ENCODE assay signal across 15 mouse cellular contexts in genomic region chr15:33759496-33759895, GRCm38 (mm10).
DNase-seq lines count a peak whose midpoint lies in the region; ATAC-seq and TF ChIP-seq lines count a peak whose summit lies in the region.
"Had no signal": no experiment of that assay in that cellular context is flagged by ENCODE, and none has a peak within 500 bp of the region (broad histone marks: within the 10 kb centered on the region; RNA-seq: fewer than 3 reads in every experiment).

No protein-coding gene starts in this region.

- WGBS in kidney, adult 2 months, result 49% methylated on average over 6 of the region's 6 CpGs
- WGBS in lung, postnatal 0 days, result 22% methylated on average over 6 of the region's 6 CpGs

- no peak for TF ChIP-seq POLR2A in kidney, adult 2 months (IDR thresholded peaks at IDR 0.05; ENCODE audit: low read depth, low read length)

- H3K9me3 ChIP-seq in lung, postnatal 0 days (ENCODE audit: low read length), result no peaks in the 10 kb centered on the region
- H3K9me3 ChIP-seq: hindbrain, embryonic 15.5 days; kidney, embryonic 15.5 days; midbrain, embryonic 12.5 days had no signal

- TF ChIP-seq CTCF in kidney, adult 2 months (conservative IDR thresholded peaks at IDR 0.05; ENCODE audit: insufficient read depth, insufficient read length, low read depth, low read length), result no peak
- TF ChIP-seq CTCF in lung, postnatal 0 days (IDR thresholded peaks at IDR 0.05), result no peak

- DNase-seq in kidney, postnatal 14 days, result peak; percentile 4
- no peak for DNase-seq in kidney, adult 2 months
- peak; percentile 5 for DNase-seq in ZHBTc4 (ENCODE audit: low read depth, low spot score)
- peak; percentile 10 to 20 for DNase-seq in gastrocnemius, adult 8-10 months (ENCODE audit: low spot score in 2 of 2)
- DNase-seq in lung, postnatal 0 days (ENCODE audit: low spot score), result peak; percentile 27
- DNase-seq in thymus, postnatal 14 days, result no peak
- no peak for DNase-seq in urinary bladder, postnatal 25 days (ENCODE audit: low spot score)
- DNase-seq in B cell, adult 2 months, result no peak
- DNase-seq: cerebellum, adult 11-12 months; embryo, embryonic 11 days; layer of hippocampus, postnatal 36 days; retina, postnatal 1 day had no signal

- ATAC-seq in lung, postnatal 0 days, result no peak

- no peak overlapping the region for H3K9ac ChIP-seq in lung, postnatal 0 days (replicated peaks; ENCODE audit: low read depth)
- H3K9ac ChIP-seq: hindbrain, embryonic 15.5 days; kidney, embryonic 15.5 days; midbrain, embryonic 12.5 days had no signal

- H3K4me2 ChIP-seq in lung, postnatal 0 days (replicated peaks; ENCODE audit: low read depth, low read length), result no peak overlapping the region
- H3K4me2 ChIP-seq: hindbrain, embryonic 15.5 days; kidney, embryonic 15.5 days; midbrain, embryonic 12.5 days had no signal

- no peak overlapping the region for H3K4me3 ChIP-seq in kidney, adult 2 months (ENCODE audit: insufficient read depth, low read depth, low read length)
- H3K4me3 ChIP-seq in lung, postnatal 0 days (ENCODE audit: low read depth, low read length), result no peak overlapping the region
- H3K4me3 ChIP-seq: hindbrain, embryonic 15.5 days; kidney, embryonic 15.5 days; midbrain, embryonic 12.5 days had no signal

- H3K27me3 ChIP-seq in kidney, adult 2 months (replicated peaks; ENCODE audit: control insufficient read depth, insufficient read depth, low read length), result no peaks in the 10 kb centered on the region
- H3K27me3 ChIP-seq in lung, postnatal 0 days (replicated peaks; ENCODE audit: insufficient read depth, low read length), result no peaks in the 10 kb centered on the region
- H3K27me3 ChIP-seq: hindbrain, embryonic 15.5 days; kidney, embryonic 15.5 days; midbrain, embryonic 12.5 days had no signal

- TF ChIP-seq EP300 in lung, postnatal 0 days (IDR thresholded peaks at IDR 0.05), result no peak

- no peaks in the 10 kb centered on the region for H3K36me3 ChIP-seq in kidney, adult 2 months (ENCODE audit: control insufficient read depth, insufficient read depth, low read length)
- no peaks in the 10 kb centered on the region for H3K36me3 ChIP-seq in lung, postnatal 0 days (ENCODE audit: insufficient read depth, low read length)
- H3K36me3 ChIP-seq: hindbrain, embryonic 15.5 days; kidney, embryonic 15.5 days; midbrain, embryonic 12.5 days had no signal

- H3K4me1 ChIP-seq in kidney, adult 2 months (ENCODE audit: control insufficient read depth, insufficient read depth, low read length), result no peaks in the 10 kb centered on the region
- H3K4me1 ChIP-seq in lung, postnatal 0 days (ENCODE audit: insufficient read depth, low read depth, low read length), result no peaks in the 10 kb centered on the region
- H3K4me1 ChIP-seq: hindbrain, embryonic 15.5 days; kidney, embryonic 15.5 days; midbrain, embryonic 12.5 days had no signal

- no peak overlapping the region for H3K27ac ChIP-seq in kidney, adult 2 months (ENCODE audit: insufficient read depth, low read depth, low read length)
- H3K27ac ChIP-seq in lung, postnatal 0 days (ENCODE audit: low read length), result no peak overlapping the region
- H3K27ac ChIP-seq: hindbrain, embryonic 15.5 days; kidney, embryonic 15.5 days; midbrain, embryonic 12.5 days had no signal

Comparison
In these comparisons a context has a peak if more than half of its experiments do, and no peak if none do; other contexts are left out.
1. DNase-seq: peak in kidney, postnatal 14 days (single experiment), ZHBTc4 (single experiment), gastrocnemius, adult 8-10 months (2 of 2) and lung, postnatal 0 days (single experiment); none in kidney, adult 2 months (single experiment), thymus, postnatal 14 days (single experiment), urinary bladder, postnatal 25 days (single experiment) and B cell, adult 2 months (0 of 2).